Mouse (Mus musculus) midbrain, postnatal 0 days (tissue): ENCODE measurements around the gene D17H6S53E. TPM values are rescaled to one million over a fixed set of nuclear protein-coding genes. Genes with fewer than 3 reads are reported as not detected.

Source experiments
- ATAC-seq: fragments of 200-750 bp; cut with Nextera tagmentation; 2 replicates; pipeline ENCODE4 v1.8.0; 2017; ENCODE audit warnings: moderate number of reproducible peaks, mild to moderate bottlenecking, moderate TSS enrichment, moderate library complexity; ENCODE audit not compliant: low FRiP score
- DNase-seq: peaks from one replicate; pipeline ENCODE4 v3.0.0-alpha.2; 2015; ENCODE audit warnings: low spot score
- H3K27ac ChIP-seq: fragments of 300-500 bp; sonication (generic); 2 replicates; pipeline ENCODE4 v1.5.1; 2014; ENCODE audit warnings: low read depth, mild to moderate bottlenecking, low read length, mixed read lengths
- H3K27me3 ChIP-seq: fragments of 300-500 bp; sonication (generic); 2 replicates; pipeline ENCODE4 v1.6.1; 2014; ENCODE audit warnings: low read length, control low read depth, mixed read lengths; ENCODE audit not compliant: insufficient read depth
- H3K36me3 ChIP-seq: fragments of 300-500 bp; sonication (generic); 2 replicates; pipeline ENCODE4 v1.6.1; 2014; ENCODE audit warnings: low read length, control low read depth, mixed read lengths; ENCODE audit not compliant: insufficient read depth
- H3K4me1 ChIP-seq: fragments of 300-500 bp; sonication (generic); 2 replicates; pipeline ENCODE4 v1.6.1; 2014; ENCODE audit warnings: mild to moderate bottlenecking, control low read depth, antibody characterized with exemption, low read length, mixed read lengths; ENCODE audit not compliant: insufficient read depth
- H3K4me2 ChIP-seq: fragments of 300-500 bp; sonication (generic); 2 replicates; pipeline ENCODE4 v1.6.1; 2014; ENCODE audit warnings: low read depth, mild to moderate bottlenecking, low read length, mixed read lengths; ENCODE audit not compliant: poor library complexity, severe bottlenecking
- H3K4me3 ChIP-seq: fragments of 300-500 bp; sonication (generic); 2 replicates; pipeline ENCODE4 v1.5.1; 2014; ENCODE audit warnings: low read depth, mild to moderate bottlenecking, low read length, moderate library complexity
- H3K9ac ChIP-seq: fragments of 300-500 bp; sonication (generic); replicated peaks from 2 replicates; pipeline ENCODE4 v1.6.1; 2014; ENCODE audit warnings: mild to moderate bottlenecking, low read length, moderate library complexity, mixed read lengths; ENCODE audit not compliant: poor library complexity, severe bottlenecking
- H3K9me3 ChIP-seq: fragments of 300-500 bp; sonication (generic); 2 replicates; pipeline ENCODE4 v1.6.1; 2016; ENCODE audit warnings: low read length, control low read depth
- CTCF ChIP-seq: IDR thresholded peaks from 2 replicates; pipeline ENCODE4 v1.5.1; 2016; ENCODE audit warnings: antibody characterized with exemption, mild to moderate bottlenecking
- WGBS: fragments of 180-500 bp; shearing (Covaris S2); extraction: QIAGEN DNeasy Blood & Tissue Kit; methylation state at CpG from one replicate; pipeline ENCODE4 v1.1.7; 2014; 5-methylcytosine and 5-hydroxymethylcytosine counted together
- polyA plus RNA-seq: library from polyadenylated mRNA; unstranded; fragments of >200 nt; fragmentation: Nextera tagmentation; extraction: Ambion mirVana; gene quantifications from 2 replicates; pipeline ENCODE4 v1.2.1, GENCODE M21; 2015
- total RNA-seq: library from RNA; depleted of rRNA; stranded (reverse); fragments of >200 nt; gene quantifications from 2 replicates; pipeline ENCODE4 v1.2.3, GENCODE M21; 2014

D17H6S53E gene
- total and polyA plus RNA-seq, 2 experiments from 2014 or later, result 9.6 to 28.0 TPM

GRCm38 (mm10) chr17:35140490-35140996 is 14.4 kb downstream of the D17H6S53E start:
- Histone ChIP-seq H3K4me2 (no peak overlapping the region), H3K4me1 (no peaks in the 10 kb centered on the region), H3K9me3 (no peaks in the 10 kb centered on the region), H3K9ac (no peak overlapping the region), H3K27me3 (no peaks in the 10 kb centered on the region), H3K4me3 (no peak overlapping the region), H3K27ac (no peak overlapping the region), H3K36me3 (peaks cover 70% of the 10 kb centered on the region)
- WGBS, result 83% methylated on average over 16 of the region's 16 CpGs
- DNase-seq, result no peak
- TF ChIP-seq CTCF, result no peak
- ATAC-seq, result no peak

DNA sequence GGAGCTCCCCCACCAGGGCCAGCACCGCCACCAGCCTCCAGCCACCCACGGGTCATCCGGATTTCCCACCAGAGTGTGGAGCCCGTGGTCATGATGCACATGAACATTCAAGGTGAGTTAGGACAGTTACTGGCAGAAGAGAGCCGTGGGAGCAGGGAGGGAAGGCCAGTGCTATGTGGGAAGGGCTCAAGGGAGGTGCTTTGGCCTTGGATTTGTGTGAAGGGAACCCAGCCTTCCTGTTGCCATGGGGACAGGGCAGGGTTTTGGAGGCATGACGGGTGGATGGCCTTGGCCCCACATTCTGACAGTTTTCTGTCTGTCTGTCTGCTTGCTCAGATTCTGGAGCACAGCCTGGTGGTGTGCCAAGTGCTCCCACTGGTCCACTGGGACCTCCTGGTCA is 15.8 kb downstream of the D17H6S53E start:
- 84% methylated on average over 6 of the region's 6 CpGs for WGBS
- Histone ChIP-seq H3K4me3 (no peak overlapping the region), H3K9ac (no peak overlapping the region), H3K27ac (no peak overlapping the region), H3K27me3 (no peaks in the 10 kb centered on the region), H3K4me2 (no peak overlapping the region), H3K9me3 (no peaks in the 10 kb centered on the region), H3K36me3 (peaks cover 84% of the 10 kb centered on the region), H3K4me1 (no peaks in the 10 kb centered on the region)
- ATAC-seq (no peak), DNase-seq (no peak)
- no peak for TF ChIP-seq CTCF

- Histone ChIP-seq H3K27me3 (no peaks in the 10 kb centered on the region), H3K9me3 (no peaks in the 10 kb centered on the region), H3K27ac (no peak overlapping the region), H3K4me2 (no peak overlapping the region), H3K4me1 (no peaks in the 10 kb centered on the region), H3K9ac (no peak overlapping the region; the same call in 1 of the 2 replicates), H3K36me3 (peaks cover 83% of the 10 kb centered on the region), H3K4me3 (no peak overlapping the region)
- ATAC-seq (no peak), DNase-seq (no peak)
- no peak for TF ChIP-seq CTCF
- 87% methylated on average over 5 of the region's 5 CpGs for WGBS
These were observed 20.0 kb downstream of the D17H6S53E start for GRCm38 (mm10) chr17:35146139-35146538.

- no peak for TF ChIP-seq CTCF
- 56% methylated on average over 3 of the region's 3 CpGs for whole genome bisulfite sequencing
- no peak overlapping the region for H3K27ac ChIP-seq
These were observed 21.2 kb downstream of the D17H6S53E start for GRCm38 (mm10) chr17:35147348-35147747.

GRCm38 (mm10) chr17:35147922-35148639 is 21.9 kb downstream of the D17H6S53E start:
- no peaks in the 10 kb centered on the region for H3K4me1 ChIP-seq
- no peak overlapping the region for H3K4me2 ChIP-seq
- H3K4me3 ChIP-seq, result no peak overlapping the region
- 61% methylated on average over 5 of the region's 5 CpGs for WGBS
- no peak overlapping the region for H3K9ac ChIP-seq
- H3K27ac ChIP-seq, result no peak overlapping the region; the same call in 1 of the 2 replicates
- no peaks in the 10 kb centered on the region for H3K9me3 ChIP-seq
- ATAC-seq (no peak), DNase-seq (no peak)
- no peak for TF ChIP-seq CTCF
- H3K27me3 ChIP-seq, result no peaks in the 10 kb centered on the region
- H3K36me3 ChIP-seq, result peaks cover 81% of the 10 kb centered on the region

More at GRCm38 (mm10) chr17:35147348-35147747, 21.2 kb downstream of the D17H6S53E start:
- Histone ChIP-seq H3K4me3 (no peak overlapping the region), H3K4me2 (no peak overlapping the region), H3K9me3 (no peaks in the 10 kb centered on the region), H3K9ac (no peak overlapping the region), H3K4me1 (no peaks in the 10 kb centered on the region), H3K27me3 (no peaks in the 10 kb centered on the region), H3K36me3 (peaks cover 81% of the 10 kb centered on the region)
- ATAC-seq, result no peak
- no peak for DNase-seq

- no peaks in the 10 kb centered on the region for H3K9me3 ChIP-seq
These were observed 25.9 kb downstream of the D17H6S53E start for GRCm38 (mm10) chr17:35152121-35152520.

More at GRCm38 (mm10) chr17:35152121-35152520, 25.9 kb downstream of the D17H6S53E start:
- WGBS, result 95% methylated on average over 4 of the region's 4 CpGs
- no peak for TF ChIP-seq CTCF
- Histone ChIP-seq H3K4me3 (no peak overlapping the region), H3K36me3 (peaks cover 80% of the 10 kb centered on the region), H3K4me2 (no peak overlapping the region), H3K9ac (no peak overlapping the region), H3K4me1 (no peaks in the 10 kb centered on the region), H3K27me3 (no peaks in the 10 kb centered on the region), H3K27ac (no peak overlapping the region)
- ATAC-seq (no peak), DNase-seq (no peak)
